Mouse (Mus musculus) large intestine, adult 2 months (tissue): Measurements from ENCODE around the gene Gm49320. TPM values are rescaled to one million over a fixed set of nuclear protein-coding genes. Genes with fewer than 3 reads are reported as not detected.
"Not testable (repeated sequence)": the region's sequence is repeated elsewhere in the genome, so short reads cannot be mapped to it uniquely, and the experiment has no call there.

ENCODE experiments used
- DNase-seq: peaks from one replicate; pipeline ENCODE4 v3.0.0-alpha.2; 2012; ENCODE audit warnings: low read depth, low spot score
- WGBS: fragments of 180-500 bp; shearing (Covaris S2); methylation state at CpG from one replicate; pipeline ENCODE4 v1.1.7; 2018; 5-methylcytosine and 5-hydroxymethylcytosine counted together
- polyA plus RNA-seq: library from polyadenylated mRNA; depleted of rRNA; stranded (reverse); fragments of >200 nt; gene quantifications from 2 replicates; pipeline ENCODE4 v1.2.3, GENCODE M21; 2012

Gene Gm49320
- polyA plus RNA-seq, 1 experiment = 1.7 TPM

DNA sequence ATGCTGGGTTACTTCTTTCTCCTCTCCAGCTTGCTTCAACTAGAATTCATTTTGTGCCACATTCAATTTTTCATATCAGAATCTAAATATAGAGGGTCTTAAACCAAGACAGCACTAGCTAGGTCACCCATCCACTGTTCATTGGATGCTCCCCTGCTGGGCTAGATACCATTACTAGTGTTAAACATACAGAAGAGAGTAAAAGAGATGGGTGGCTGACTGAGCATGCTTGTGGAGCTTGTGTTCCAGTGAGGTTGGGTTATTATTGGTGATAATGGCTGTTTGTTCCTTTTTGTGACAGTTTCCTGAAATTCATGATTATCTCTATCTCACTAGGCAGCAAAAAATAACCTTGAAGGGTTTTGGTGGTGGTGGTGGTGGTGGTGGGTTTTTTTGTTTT is 16.6 kb upstream of the Gm49320 start:
- DNase-seq = no peak

DNA sequence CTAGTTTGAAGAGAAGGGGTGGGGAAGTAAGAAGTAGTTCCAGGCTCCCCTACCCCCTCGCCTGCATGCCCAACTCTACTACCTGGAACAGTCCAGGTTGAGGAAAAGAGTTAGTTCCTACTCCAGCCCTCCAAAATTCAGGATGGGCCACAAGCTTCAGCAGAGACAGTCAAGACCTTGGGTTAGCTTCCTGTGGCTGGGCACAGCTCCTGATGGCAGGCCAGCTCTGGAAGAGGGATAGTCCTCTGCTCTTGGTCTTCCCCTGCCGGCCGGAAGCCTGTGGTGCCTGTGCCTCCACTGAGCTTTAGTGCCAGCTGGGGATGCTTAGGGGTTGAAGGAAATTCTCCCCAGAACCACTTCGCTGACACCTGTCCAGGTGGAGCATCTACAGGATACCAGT is 12.3 kb upstream of the Gm49320 start:
- WGBS = 43% methylated on average over 4 of the region's 4 CpGs
- DNase-seq = no peak

DNA sequence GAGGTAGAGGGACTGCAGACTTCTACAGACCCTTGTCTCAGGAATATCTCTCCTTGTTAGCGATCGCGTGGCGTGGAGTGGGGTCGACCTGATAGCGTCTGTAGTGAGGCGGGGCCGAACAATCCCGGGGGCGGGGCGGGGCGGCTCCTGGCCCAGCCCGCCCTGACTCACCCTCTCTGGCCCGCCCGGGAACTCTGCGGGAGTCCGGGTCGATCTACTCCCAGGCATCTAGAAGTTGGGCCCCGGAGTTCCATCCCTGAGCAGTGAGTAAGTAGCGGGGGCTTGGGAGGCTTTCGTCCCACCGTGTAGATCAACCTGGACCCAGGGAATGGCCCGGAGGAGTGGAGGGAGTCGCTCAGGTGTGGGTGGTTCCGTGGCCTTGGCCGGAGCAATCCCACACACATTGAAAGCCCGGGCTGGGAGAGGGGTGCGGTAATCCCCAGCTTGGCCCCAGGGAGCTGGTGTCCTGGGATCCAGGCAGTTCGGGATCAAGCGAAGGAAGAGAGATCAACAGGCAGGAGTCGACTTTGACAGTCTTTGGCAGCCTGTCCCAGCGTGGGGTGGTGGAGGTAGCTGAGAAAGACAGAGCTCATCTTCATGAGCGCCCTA is 11.8 kb upstream of the Gm49320 start, which contains the start of gene Lrrc8e:
Gene Lrrc8e, plus strand, starts transcription at position 89 of the 609 bp plus-strand sequence.
- no peak for DNase-seq
- WGBS = 3% methylated on average over 33 of the region's 33 CpGs

DNA sequence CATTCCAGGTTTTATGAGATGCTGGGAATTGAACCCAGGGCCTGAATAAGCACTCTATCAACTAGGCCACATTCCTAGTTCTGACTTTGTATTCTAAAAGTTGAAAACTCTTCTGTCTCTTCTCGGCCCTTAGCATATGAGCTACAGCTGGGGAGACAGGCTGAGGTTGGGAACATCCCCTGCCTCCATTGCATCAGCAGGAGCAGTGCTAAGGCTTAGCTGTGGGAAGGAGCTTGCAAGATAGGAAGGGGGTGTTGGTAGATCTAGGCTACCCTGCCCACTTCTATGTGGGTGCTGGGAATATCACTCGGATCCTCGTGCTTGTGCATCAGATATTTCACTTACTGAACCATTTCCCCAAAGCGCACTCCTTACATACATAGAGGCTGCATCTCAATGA is 10.7 kb upstream of the Gm49320 start:
- no peak for DNase-seq
- 96% methylated on average over 4 of the region's 4 CpGs for WGBS

DNA sequence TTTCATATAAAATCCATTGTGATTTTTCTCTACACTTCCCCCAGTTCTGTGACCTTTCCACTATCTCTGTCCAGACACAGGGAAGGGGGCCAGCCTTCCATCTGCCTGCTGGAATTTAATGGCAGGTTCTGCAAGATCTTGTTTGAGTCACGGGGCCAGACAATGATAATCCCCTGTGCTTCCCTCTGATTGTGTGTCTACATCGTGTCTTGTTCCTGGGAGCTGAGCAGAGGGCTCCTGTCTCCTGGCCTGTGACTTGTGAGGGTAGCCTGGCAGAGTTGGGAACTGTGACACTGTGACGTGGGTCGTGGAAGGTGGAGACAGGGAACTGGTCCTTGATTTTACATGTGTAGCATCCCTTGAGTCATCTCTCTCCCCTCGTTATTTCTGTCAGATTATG is 8.9 kb upstream of the Gm49320 start:
- DNase-seq = no peak
- 85% methylated on average over 5 of the region's 5 CpGs for WGBS

DNA sequence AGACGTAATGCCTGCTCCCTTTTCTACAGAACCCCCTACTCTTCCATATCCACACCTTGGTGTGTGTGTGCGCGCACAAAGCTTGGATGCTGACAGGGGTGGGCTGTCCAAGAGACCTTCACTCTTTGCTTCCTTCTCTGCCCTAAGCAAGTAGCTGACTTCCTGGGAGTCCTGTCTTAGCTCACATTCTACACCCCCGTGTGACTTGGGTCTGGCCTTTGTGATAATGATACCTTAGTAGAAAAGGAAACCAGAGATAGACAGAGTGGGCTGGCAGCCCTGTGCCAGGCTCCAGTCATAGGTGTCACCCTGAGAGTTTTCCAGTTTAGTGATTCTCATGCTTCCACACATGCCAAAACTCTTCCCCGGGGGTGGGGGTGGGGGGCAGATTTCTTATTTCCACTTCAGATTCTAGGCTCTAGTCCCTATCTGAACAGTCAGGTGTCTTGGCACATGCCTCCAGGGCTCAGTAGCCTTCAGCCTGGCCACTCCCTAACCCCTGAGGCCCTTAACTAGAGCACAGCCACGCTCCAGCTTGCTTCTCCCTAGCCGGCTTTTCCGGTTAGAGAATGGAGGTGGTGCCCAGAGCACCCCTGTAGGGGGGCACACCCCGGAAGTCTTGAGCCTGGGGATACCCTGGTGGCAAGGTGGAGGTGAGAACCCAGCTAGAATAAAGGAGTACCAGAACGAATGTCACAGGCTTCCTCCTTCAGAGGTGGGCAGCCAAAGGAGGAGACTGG is 7.9 kb upstream of the Gm49320 start:
- no peak for DNase-seq
- WGBS = 45% methylated on average over 10 of the region's 10 CpGs

DNA sequence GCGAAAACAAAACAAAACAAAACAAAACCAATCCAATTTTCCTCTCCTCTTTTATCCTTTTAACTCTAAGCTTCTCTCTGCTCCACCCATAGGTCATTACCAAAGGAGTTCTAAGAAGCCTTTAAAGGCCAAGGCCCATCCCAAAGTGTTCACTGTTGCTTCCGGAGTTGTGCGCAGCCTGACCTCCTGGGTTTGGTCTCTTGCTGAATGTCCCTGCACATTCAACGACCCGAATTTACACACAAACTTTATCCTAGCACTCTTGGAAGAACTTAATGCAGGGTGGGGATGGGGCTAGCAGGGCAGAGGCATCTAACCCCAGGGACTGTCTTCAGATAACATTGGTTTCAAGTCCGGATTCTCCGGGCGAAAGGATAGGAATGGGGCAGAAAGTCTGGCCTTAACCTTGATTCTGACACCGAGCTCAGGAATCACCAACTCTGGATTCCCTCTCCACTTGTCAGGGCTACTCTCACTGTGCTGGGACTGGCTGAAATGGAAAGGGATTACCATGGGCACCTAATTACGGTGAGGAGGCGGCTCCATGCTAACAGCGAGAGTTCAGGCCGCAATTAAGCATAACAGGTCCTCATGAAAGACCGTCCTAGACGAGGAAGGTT is 741 bp upstream of the Gm49320 start:
- WGBS = 8% methylated on average over 15 of the region's 15 CpGs
- peak; percentile 42 for DNase-seq

DNA sequence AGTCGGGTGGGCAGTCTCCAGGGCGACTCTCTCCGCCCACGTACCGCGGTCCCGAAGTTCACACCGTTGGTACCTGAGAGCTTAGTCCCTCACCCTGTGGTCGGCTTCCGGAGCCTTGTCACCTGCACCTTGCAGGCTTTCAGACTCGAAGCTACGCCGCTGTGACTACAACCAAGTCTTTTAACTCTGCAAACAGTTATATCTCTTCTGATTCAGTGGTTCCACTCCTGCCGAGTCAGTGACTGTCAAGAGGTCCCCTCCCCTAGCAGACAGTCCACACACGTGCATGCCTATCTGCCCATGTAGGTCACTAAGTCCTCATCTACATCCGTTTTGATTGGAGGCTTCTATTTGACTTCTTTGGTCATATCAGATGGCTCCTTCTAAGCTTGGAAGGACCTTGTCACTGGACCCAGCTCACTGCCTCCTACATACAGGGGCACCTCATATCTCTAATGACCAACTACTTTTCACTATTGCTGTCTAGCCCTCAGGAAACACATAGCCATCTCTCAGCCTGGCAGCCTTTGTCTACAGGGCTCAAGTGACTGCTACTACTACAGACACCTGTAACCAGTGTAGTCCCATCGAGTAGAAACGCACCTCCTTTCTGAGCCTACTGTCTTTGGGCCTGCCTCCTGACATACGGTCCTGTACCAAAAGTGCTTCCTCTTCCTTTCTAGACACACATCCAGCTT is 677 bp downstream of the Gm49320 start:
- no peak for DNase-seq
- WGBS = 4% methylated on average over 19 of the region's 19 CpGs

DNA sequence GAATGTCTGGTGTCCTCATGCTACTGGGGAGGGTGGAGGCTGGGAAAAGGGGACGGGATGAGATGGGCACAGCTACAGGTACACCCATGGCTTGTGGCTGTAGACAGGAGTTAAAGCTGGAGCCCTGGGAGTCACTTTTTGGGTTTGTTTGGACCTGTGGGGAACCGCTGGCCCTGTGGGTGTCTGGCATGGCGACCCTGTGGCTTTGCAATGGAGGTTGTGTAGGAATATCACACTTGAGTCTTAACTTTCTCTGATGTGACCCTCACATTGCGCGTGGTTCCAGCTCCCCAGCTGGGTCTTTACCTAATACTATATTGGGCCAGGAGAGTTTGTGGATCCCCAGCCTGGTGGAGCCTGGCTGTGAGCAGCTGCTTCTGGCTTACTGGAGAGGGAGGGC is 6.4 kb downstream of the Gm49320 start:
- 95% methylated on average over 5 of the region's 5 CpGs for WGBS
- DNase-seq = no peak

DNA sequence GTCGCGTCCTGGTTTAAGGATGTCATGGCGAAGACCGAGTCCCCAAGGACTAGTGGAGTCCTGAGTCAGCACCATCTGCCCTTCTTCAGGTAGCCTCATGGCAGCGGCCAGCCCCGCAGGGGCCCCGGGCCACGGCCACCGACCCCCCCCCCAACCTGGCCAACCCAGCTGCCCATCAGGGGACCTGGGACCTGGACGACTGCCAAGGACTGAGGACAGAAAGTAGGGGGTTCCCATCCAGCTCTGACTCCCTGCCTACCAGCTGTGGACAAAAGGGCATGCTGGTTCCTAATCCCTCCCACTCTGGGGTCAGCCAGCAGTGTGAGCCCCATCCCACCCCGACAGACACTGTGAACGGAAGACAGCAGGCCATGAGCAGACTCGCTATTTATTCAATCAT is 7.1 kb downstream of the Gm49320 start:
- 88% methylated on average over 13 of the region's 13 CpGs for WGBS
- DNase-seq = no peak

DNA sequence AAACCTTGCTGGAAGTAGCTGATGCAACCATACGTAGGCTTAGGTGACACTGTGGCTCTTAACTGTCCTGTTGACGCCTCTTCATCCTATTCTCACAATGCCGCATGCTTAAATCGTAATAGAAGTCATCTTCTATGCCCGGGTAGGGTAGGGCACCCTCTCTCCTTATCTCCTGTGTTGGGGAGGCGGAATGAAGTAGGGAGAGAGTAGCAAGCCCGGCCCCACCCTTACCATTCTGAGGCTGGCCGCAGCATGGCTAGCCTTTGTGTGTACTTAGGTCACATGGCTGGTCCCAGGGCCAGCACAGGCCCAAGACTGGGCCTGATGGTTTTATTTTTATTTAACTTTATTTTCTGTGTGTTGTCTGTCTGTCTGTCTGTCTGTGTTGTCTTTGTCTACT is 8.6 kb downstream of the Gm49320 start:
- WGBS = 74% methylated on average over 8 of the region's 8 CpGs
- DNase-seq = no peak

DNA sequence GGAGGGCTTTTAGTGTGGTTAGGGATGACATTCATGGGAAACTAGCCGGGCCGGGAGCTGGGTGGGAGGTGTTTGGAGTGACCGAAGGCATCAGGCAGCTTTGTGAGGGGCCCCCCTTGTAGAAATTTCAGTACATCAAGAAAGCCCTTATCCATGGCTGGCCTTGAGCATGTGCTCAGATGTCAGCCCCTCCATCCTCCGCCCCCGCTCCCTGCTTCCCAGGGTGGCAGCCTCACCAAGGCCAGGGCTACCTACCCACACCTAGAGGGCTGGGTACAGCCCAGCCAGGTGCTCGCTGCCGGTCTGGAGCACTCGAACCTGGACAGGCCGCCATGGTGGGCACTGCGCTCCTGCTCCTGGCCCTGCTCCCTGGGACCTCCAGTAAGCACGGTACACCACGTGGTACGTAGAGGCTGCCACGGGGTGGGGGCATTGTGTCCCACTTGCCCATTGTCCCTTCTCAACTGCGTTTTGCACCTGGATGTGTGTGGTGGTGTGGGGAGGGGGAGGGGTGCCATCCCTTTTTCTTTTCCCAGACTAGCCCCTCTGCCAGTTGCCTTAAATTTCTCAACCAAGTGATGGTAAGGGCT is 9.4 kb downstream of the Gm49320 start, which contains the start of gene Tgfbr3l:
Gene Tgfbr3l, plus strand, starts transcription at position 264 of the 590 bp plus-strand sequence.
- WGBS = 82% methylated on average over 15 of the region's 15 CpGs
- DNase-seq = no peak

DNA sequence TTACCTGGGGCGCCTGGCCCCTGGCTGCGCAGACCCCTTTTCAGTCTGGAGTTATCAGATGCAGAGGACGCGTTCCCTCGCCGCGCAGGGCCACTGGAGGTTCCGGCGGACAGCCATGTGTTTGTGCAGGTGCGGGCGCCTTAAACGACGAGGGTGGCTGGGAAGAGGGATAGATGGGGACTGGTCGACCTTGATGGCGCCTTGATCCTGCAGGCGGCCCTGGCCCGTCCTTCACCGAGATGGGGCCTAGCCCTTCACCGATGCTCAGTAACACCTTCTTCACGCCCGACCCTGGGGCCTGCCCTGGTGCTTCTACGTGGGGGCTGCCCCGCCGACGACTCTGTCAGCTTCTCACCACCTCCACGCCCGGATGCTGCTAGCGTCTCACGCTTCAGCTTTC is 10.5 kb downstream of the Gm49320 start:
- 56% methylated on average over 29 of the region's 29 CpGs for WGBS
- no peak for DNase-seq

DNA sequence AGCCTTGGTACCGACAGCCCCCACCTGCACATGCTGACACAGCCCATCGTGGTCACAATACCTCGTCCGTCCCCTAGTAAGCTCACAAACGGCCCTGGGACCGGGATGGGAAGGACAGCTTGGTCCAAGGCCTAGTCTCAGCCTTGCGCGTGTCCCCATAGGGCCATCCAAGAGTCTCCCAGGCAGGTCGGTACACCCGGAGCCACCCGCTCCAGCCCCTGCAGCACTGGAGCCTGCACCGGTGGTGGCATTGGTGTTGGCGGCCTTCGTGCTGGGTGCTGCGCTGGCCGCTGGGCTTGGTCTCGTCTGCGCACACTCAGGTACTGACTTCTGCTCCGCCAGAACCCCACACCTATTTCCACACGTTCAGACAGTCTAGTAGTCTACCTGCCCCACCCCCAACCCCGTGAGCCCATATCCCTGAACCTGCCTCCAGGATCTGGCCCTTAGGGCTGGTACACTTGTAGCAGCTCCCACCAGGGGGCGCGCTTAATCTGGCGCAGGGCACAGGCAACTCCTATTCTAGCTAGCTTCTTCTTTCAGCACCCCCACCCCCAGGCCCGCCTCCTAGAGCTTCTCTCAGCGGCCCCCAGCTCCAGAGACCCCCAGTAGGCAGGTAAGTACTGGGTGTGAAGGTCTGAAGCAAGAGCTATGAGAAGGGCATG is 11.8 kb downstream of the Gm49320 start:
- DNase-seq = no peak
- 48% methylated on average over 26 of the region's 26 CpGs for WGBS

DNA sequence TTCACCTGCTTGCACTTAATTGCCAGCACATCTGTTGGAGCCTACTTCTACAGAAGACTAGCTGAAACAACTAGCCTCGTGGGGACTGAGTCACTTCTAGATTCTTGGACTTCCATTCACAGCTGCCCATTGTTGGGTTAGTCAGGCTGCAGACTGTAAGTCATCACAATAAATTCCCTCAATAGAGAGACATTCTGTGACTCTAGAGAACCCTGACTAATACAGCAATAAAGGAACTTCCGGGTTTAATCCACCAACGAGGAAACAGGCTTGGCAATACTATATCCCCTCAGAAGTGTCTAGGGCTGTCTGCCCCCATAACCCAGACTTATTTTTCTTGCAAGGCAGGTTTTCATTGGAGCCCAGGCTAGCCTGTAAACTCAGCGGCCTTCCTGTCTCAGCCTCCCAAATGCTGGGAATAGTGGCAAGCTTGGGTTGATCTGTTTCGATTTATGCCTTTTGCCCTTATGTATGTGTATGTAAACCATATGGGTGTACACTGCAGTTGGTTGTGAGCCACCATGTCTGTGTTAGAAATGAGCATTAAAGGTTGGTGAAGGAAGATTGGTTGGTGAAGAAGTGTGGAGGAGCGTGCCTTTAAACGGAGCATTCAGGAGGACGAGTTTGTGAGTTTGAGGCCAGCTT is 13.6 kb downstream of the Gm49320 start:
- no peak for DNase-seq
- WGBS = 23% methylated on average over 8 of the region's 8 CpGs

DNA sequence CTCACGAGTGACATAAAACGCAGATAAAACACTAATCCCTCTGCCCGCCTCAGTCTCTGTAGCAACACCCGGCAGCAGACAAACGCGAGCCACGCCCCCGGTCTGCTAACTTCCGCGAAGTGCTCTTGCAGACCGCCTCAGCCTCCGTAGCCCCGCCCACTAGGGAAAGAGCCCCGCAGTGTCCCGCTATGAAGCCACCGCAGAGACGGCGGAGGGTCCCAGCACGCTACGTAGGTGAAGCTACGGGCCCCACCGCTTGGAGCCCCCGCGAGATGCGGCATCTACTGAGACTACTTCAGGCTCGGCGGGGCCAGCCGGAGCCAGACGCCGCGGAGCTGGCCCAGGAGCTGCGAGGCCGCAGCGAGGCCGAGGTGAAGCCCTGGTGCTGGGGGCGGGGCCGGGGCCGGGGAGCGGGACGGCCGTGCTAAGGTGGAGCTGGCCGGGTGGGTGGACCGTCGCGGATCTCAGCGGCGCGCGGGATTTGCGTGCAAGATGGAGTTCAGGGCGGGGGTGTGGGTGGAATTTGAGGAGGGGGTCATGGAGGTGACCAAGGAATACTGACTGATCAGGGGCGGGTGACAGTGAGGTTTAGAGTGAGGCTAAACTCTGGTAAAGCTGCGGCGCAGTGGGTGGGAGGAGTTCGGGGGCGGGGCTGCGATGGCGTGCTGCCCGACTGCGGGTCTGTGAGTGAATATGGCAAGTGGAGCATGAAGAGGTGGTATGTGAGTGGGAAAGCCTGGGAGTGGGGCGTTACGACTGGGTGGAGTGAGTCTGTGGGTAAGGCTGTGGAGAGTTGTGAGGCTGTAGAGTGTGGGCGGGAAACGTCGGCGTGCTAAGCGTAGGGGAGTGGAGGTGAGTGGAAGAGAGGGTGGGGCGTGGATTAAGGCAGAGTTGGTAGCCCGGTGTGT is 14.5 kb downstream of the Gm49320 start, which contains the start of gene Snapc2:
Gene Snapc2, plus strand, starts transcription at position 147 of the 908 bp plus-strand sequence.
- WGBS = under 1% methylated on average over 69 of the region's 69 CpGs
- peak; percentile 96 for DNase-seq

DNA sequence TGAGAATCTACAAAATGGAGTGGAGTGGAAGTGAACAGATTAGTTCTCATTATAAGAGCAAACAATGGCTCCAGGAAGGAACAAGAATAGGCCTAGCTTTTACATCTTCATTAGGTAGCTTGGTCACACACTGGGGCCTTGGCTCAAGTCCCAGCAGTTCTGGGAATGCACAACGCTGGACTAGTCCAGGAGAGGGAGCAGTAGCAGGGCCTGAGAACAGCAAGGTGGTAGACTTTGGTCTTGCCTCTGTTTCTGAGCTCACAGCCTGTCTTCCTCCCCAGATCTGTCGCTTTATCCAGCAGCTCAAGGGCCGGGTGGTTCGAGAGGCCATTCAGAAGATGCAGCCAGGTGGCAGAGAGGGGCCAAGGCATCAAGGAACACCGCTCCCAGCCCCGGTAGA is 15.3 kb downstream of the Gm49320 start:
- 42% methylated on average over 6 of the region's 6 CpGs for WGBS

DNA sequence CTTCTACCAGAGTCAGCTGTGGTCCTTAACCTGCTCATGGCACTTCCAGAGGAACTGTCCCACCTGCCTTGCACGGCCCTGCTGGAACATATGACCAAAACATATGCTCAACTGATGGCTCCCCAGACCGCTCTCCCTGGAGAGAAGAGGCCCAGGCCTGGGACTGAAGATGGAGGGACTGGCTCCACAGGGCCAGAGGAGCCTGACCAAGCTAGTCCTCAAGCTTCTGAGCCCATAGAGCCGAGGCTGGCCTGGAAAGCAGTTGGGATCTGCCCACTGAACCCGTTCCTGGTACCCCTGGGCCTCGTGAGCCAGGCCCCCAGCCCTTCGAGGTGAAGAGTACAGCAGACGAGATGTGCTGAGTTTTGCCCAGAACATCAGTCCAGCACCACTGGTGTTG is 16.8 kb downstream of the Gm49320 start:
- DNase-seq = not testable (repeated sequence)
- 87% methylated on average over 7 of the region's 7 CpGs for WGBS

More for the DNA sequence above, 15.3 kb downstream of the Gm49320 start:
- no peak for DNase-seq
